Mouse (Mus musculus) v-Abl transformed pro-B cells (cell line): ENCODE data around the gene Gm45799.

Source experiments
- in situ Hi-C, 2 experiments: fragments of 400-800 bp; cut with MboI; formaldehyde crosslinking; loops; one replicate each; pipeline ENCODE4 v1.15.1; 2025; ENCODE audit not compliant: unreplicated experiment in 2 of 2

The Gm45799 gene

DNA sequence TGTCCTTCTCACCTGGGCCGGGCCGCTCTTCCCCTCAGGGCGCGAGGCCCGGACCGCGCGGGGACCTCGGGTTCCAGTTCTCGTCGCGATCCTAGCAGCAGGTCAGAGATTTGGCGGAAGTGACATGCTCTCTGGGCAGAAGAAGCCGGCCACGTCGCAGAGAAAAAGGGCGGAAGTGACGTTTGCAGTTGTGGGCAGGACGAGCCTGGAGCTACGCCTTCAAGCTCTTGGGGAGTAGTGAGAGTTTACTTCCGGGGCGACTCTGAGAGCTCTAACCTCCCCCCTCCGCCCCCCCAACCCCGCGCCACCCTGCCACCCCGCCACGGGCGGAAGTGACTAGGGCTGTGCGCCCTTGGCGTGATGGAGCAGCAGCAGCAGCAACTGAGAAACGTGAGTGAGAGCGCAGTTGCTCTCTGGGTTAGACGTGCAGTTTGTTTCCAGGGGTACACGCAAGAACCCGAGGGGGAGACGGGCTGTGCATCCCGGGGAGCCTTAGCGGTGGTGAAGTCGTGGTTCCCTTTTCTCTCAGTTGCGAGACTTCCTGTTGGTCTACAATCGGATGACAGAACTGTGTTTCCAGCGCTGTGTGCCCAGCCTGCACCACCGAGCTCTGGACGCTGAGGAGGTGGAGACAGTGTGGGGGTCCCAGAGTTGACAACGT is at the start of gene Gm45799, which contains the start of gene Arfip2:
TSS of gene Gm45799 (plus strand) at position 320 of the 661 bp plus-strand sequence.
TSS of gene Arfip2 (minus strand) at position 184 of the 661 bp plus-strand sequence.
- in situ Hi-C loops, result loop anchor here in 1 of 2 experiments (5.0 kb wide), 1 partner anchor 167 kb away; no protein-coding TSS in a partner anchor

DNA sequence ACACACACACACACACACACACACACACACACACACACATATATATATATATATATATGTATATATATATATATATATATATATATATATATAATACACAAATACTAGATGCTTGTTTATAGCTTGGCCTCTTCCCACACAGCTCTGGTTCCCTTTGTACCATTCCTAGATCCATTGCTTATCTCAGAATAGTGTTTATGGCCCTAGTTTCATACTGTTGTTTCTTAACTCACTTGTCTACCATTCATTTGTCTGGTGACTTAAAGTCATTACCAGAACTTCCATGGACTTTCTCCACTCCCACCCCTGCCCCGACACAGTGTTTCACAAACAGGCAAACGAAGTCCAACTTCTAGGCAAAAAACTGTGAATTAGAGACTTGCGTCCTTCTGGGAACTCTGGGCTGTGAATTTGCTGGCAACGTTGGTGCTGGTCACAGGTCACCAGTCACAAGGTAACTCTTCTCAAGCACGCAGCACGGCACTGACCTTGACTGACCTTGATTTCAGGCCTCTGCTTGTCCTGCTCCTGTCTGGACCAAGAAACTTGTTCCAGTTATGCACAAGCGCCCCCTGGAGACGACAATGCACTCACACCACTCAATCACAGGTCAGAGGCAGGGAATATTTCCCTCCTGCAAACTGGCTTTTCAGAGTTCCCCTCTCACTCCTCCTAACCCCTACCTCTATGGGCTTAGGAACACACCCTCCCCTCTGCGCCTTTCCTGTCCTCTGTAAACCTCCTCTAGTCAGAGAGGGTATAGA is 37.3 kb upstream of the Gm45799 start:
- in situ Hi-C loops, result loop anchor here (5.0 to 25.0 kb wide), 3 partner anchors 66 to 191 kb away; partner anchors contain the start of genes Cnga4 (in 1 of the 2) and Fam160a2 (in 1 of the 2)

DNA sequence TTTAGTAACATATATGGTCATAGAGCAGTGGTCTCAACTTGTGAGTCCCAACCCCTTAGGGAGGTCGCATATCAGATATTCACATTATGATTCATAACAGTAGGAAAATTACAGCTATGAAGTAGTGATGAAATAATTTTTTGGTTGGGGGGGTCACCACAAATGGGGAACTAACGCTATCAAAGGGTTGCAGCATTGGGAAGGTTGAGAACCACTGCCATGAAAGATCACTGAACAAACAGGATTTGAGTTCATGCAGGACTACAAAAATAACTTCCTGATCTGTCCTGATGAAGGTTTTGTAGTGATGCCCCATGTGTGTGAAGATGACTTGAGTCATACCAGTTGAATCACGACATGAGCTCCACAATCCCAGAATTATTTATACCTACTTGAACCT is 31.9 kb upstream of the Gm45799 start:
- in situ Hi-C loops, result loop anchor here (5.0 to 25.0 kb wide), 3 partner anchors 71 to 196 kb away; partner anchors contain the start of genes Cnga4 (in 1 of the 2) and Fam160a2 (in 1 of the 2)

DNA sequence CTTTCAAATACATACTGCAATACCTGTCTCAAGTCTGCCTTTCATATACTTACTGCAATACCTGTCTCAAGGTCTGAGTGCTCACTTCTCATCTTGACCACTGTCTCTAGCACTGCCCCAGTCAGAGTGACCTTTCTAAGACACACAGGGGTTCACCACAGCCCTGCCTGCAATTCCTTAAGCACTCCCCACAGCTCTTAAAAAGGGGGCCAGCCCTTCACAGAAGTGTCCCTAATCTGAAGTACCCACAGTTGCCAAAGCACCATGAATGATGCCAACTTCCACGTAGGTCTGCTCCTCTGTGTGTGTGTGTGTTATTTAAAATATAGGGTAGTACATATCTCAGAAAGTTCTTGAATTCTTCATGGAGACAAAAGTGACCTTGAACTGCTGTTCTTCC is 28.6 kb upstream of the Gm45799 start:
- in situ Hi-C loops, result loop anchor here in 1 of 2 experiments (25.0 kb wide), 1 partner anchor 199 kb away; the partner anchor contains the start of genes Cnga4 and Fam160a2

DNA sequence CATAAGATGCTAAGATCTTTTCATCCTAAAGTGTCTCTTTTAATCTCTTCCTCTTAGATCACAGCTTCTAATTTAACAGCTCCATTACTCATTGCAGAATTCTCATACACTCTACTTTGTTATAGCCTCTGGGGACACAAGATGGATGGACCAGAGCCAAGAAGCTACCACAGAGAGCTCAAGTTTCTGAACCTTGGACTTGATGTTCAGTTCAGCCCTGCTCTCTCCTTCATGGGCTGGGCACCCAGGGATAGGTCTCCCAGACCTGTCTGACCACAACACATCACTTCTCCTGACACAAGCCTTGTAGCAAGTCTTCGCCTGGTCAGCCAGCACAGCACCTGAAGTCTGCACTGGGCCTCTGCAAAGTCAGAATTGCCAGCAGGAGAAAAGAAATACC is 26.0 kb upstream of the Gm45799 start:
- in situ Hi-C loops, result loop anchor here in 1 of 2 experiments (25.0 kb wide), 1 partner anchor 202 kb away; the partner anchor contains the start of genes Cnga4 and Fam160a2

DNA sequence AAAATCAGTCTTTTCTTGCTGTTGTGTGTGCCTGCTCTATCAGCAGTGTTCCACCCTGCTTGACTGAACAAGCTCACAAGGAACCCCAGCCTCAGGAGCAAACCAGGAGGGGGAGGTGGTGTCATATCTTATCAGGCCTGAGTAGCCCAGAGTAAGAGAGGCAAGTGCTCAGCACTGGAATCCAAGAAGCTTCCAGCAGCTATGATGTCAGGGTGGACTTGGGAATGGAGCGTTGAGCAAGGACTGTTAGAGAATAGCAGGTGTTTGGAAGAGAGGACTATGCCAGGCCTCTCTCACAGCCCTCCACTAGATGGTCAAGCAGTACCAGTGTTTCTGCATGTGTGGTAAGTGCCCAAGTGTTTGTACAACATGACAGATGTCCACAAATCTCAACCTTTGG is 24.6 kb upstream of the Gm45799 start:
- in situ Hi-C loops, result loop anchor here in 1 of 2 experiments (25.0 kb wide), 1 partner anchor 203 kb away; the partner anchor contains the start of genes Cnga4 and Fam160a2

DNA sequence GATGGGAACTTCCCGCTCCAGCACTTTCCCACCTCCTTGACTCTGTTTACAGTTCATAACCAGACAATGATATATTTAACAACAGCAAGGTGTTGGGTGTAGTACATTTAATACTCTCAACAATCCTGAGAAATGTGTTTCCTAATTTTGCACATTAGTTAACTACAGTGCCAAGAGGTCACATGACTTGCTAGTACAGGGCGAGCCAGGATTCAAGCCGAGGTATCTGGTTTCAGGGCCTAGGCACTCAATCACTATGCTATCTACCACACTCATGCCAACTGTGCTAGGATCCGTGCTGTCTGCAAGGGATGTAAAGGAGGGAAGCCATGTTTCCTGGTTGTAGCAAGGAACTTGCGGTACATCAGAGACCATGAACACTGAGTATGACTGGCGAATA is 23.8 kb upstream of the Gm45799 start:
- in situ Hi-C loops, result loop anchor here in 1 of 2 experiments (25.0 kb wide), 1 partner anchor 204 kb away; the partner anchor contains the start of genes Cnga4 and Fam160a2

DNA sequence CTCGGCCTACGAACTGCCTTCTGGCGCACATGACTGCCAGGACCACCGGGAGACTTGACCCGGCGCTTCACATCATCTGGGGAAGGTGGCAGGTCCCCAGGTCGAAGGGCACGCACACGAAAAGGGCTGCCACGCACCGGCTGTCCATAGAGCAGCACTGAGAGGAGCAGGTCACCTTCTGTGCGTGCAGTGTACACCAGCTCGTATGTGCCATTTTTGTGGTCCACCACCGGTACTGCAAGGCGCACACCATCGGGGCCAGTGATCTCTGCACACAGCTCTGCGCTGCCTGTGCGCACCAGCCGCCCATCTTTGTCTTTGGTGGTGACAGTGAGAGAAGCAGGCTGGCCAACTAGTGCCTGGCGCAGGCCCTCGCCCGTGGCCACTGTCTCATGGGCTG is 22.5 kb upstream of the Gm45799 start:
- in situ Hi-C loops, result loop anchor here in 1 of 2 experiments (25.0 kb wide), 1 partner anchor 206 kb away; the partner anchor contains the start of genes Cnga4 and Fam160a2

DNA sequence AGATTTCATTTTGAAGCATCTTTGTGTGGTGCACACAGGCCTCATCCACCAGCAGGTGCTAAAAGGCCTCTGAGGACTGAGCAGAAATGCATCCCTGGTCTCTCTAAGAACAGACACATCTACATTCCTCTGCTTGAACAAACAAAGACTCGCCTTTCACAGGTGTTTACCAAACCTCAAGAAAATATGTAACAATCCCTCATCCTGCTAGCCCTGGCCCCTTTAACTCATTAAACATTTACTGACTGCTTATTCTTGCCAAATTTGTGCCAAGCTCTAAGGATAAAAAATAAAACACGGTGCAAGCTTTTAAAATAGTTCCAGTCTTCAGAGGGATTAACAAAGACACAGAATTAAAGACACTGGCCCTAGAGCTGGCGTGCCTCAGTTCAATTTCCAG is 20.7 kb upstream of the Gm45799 start:
- in situ Hi-C loops, result loop anchor here in 1 of 2 experiments (25.0 kb wide), 1 partner anchor 207 kb away; the partner anchor contains the start of genes Cnga4 and Fam160a2

DNA sequence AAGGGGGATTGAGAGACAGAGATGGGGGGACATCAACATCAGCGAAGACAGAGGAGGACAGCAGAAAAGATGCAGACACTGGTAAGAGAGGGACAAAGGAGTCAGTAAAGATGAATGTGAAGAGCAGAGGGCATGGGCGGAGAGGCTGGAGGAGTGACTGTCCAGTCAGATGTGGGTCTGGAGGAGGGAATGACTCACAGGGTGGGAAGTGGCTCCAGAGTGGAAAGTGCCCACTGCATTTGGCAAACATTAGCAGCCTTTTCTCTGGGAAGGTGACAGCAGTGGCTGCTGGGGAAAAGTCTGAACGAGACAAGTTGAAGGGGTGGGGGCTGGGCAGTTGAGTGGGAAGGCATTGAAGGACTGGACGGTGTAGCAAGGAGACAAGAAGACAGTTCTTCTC is 19.3 kb upstream of the Gm45799 start:
- in situ Hi-C loops, result loop anchor here in 1 of 2 experiments (25.0 kb wide), 1 partner anchor 209 kb away; the partner anchor contains the start of genes Cnga4 and Fam160a2

DNA sequence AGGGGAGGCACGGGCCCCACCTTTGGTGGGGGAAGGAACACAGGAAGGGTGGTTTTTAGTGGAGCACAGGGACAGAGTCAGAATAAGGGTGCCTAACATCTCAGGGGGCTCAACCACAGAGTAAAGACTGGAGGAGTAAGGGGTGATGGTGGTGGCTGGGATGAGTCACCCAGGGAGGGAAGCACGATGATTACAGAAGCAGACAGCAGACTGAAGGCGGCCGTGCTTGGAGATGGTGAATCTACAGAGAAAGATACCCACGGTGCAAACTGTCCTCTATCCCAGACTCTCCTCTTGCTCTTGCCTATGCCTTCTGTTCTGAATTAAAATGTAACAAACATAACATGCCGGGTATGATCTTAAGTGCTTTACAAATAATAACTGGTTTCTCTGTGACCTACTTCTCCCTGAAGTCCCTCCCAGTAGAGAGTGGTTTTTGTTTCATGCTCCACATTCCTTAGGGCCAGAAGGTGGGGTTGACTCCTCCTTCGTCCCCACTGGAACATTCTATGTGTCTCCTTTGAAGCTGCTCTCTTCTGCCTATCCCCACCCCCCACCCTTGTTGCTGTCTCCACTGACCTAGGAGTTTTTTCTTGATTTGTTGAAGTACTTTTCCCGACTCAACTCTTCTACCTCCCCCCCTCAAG is 18.6 kb upstream of the Gm45799 start:
- in situ Hi-C loops, result loop anchor here in 1 of 2 experiments (25.0 kb wide), 1 partner anchor 209 kb away; the partner anchor contains the start of genes Cnga4 and Fam160a2

DNA sequence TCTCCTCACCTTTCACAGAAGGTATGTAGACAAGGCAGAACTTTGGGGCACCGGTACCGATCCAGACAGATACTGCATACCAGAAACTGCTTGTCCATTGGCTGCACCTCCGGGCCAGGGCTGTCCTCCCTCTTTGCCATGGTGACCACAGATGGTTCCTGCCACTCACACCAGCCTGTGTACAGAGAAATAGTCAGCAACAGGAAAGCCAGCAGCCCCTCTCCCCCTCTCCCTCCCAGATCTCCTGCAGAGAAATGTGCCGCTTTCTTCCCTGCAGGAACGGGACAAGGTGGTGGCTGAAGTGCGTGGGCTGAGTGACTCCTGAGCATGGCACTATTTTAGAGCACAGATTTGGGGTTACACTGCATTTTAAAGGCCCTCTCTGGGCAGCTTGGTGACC is 15.0 kb upstream of the Gm45799 start:
- in situ Hi-C loops, result no loop called here

DNA sequence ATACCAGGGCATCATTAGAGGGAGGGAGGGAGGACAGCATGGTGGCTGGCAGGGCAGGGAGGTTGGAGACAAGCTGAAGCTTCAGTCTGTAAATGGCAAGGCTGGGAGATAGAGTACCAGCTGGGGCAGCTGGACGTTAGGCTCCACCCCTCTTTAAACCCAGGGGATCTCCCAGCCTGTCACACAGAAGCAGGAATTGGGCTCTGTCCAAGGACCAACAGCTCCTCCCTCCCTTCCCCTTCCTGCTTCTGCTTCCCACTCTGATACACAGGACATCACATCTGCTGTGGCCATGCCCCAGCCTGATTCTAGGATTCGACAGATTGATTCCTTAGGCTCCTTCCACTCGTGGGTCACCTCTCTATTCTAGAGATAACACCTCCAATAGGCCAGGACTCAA is 11.7 kb upstream of the Gm45799 start:
- in situ Hi-C loops, result no loop called here

DNA sequence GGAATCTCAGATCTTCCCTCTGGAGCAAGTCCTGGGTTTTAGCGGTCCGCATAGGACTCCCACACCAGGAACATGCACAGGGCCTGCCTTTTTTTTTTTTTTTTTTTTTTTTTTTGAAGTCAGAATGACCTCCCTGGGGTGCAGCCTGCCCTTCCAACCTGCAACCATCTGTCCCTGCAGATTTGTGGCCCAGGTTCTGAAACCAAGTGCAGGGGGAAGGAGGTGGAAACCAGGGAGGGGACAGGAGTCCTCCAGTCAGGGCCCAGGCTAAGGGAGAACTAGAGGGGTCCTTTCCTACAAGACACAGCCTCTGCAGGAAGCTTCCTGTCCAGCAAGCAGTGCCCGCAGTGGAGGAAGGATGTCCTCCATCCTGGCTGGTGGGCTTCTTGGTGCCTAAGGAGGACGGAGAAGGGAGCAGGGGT is 7.8 kb upstream of the Gm45799 start:
- in situ Hi-C loops, result loop anchor here in 1 of 2 experiments (10.0 kb wide), 1 partner anchor 182 kb away; the partner anchor contains the start of gene Mrpl17

DNA sequence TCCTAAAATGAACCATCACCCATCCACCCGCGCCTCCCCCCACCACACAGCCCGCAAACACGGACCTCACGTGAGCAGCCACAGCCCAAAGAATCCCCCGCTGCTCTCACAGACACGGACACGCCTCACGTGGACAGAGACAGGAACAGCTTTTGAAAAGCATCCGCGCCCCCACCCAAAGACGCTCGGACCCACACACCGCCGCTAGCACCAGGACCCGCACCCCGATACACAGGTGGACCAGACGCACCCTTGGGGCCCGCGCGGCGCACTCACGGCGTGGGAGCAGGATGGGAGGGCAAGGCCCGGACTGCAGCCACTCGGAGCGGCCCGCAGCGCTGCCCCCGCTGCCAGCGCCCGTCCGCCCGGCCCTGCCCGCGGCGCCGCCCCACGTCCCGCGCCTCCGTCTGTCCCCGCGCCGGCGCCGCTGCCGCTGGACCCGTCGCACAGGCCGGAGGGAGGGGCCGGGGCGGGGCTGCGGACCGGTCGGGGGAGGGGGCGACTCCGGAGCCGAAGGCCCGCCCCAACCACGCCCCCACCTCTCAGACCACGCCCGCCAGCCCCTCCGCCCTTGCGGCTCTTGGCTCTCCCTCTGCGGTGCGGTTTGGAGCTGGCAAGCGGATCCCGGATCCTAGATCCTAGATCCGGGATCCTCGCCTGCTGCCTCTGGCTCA is 7.1 kb upstream of the Gm45799 start, which contains the start of gene Trim3:
TSS of gene Trim3 (minus strand) at position 445 of the 674 bp plus-strand sequence.
- in situ Hi-C loops, result loop anchor here in 1 of 2 experiments (10.0 kb wide), 1 partner anchor 182 kb away; the partner anchor contains the start of gene Mrpl17

DNA sequence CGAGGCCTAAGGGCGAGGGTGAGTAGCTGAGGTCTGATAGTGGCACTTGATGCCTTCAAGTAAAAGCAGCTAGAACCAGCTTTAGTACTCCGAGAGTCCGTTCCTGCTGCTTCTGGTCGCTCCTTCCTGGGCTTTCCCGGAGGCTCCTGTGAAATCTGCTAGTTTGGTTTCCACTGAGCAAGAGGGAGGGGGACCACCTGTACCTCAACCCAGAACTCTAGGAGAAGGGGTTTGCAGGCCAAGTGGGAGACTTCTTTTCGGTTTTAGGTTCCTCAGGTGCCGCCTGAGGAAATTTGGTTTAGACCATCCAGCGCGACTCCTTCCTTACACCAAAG is 6.6 kb upstream of the Gm45799 start:
- in situ Hi-C loops, result loop anchor here in 1 of 2 experiments (10.0 kb wide), 1 partner anchor 181 kb away; the partner anchor contains the start of gene Mrpl17

DNA sequence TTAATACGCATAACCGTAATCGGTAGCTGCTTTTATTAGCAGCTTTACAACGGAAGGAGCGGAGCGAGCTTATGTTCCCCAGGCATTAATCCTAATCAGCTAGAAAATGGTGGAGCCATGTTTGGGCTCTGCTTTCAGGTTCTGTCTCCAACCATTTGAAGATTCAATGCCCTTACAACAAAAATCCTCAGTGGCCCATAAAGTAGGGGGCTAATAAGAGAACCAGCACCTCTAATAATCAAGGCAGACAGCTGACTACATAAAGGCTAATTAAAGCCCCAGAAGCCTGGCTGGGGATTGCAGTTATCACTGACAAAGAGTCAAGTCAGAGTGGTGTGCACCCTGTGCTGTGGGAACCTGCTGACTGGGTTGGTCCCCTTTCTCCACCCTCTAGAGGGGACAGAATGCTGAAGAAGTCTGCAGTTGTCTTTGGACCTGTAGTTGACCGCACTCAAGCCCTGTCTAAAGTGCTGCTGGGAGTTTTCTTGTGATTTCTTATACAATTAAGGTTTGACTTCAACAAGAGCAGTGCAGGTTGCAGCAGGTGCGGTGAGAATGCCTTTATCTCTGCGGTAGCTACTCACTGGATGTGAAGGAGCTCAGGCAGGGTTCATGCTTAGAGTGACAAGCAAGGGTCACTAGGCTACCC is 6.0 kb upstream of the Gm45799 start:
- in situ Hi-C loops, result loop anchor here in 1 of 2 experiments (10.0 kb wide), 1 partner anchor 180 kb away; the partner anchor contains the start of gene Mrpl17

DNA sequence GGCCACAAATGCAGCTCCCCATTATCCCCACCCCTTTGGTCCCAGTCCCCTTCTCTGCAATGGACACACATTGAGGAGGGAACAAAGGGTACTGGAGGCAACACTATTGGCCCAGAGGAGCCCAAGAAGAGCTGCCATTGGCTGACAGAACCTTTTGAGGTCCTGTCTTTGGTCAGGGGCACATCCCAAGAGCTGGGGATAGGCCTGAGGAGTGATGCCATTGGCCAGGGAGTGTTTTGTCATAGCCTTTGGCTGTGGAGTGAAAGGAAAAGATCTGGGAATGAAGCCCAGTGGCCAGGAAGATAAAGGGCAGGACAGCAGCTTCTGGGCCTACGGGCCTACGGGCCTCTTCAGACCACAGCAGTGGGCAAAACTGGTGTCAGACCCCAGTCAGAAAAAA is 4.6 kb upstream of the Gm45799 start:
- in situ Hi-C loops, result loop anchor here (5.0 to 10.0 kb wide), 2 partner anchors 102 to 179 kb away; partner anchors contain the start of genes Ilk (in 2 of the 2), Rrp8 (in 2 of the 2) and Mrpl17 (in 1 of the 2)
